Mouse (Mus musculus) adrenal gland, postnatal 36 days (tissue): Measurements from ENCODE around the gene Thap12. TPM values are rescaled to one million over a fixed set of nuclear protein-coding genes. Genes with fewer than 3 reads are reported as not detected.

Experiments used
- DNase-seq, 2 experiments: peaks; one replicate each; pipeline ENCODE4 v3.0.0; 2021; ENCODE audit warnings: mixed read lengths in 1 of 2
- long read RNA-seq, 2 experiments: library from polyadenylated mRNA; stranded (forward); transcript quantifications; one replicate each; pipeline ENCODE4 v2.0.0; 2021; ENCODE audit warnings: borderline sequencing depth in 2 of 2
- total RNA-seq, 2 experiments: library from RNA; stranded (reverse); gene quantifications; 2 replicates each; pipeline ENCODE4 v1.2.3; 2021

Thap12 gene
- 10 to 100 TPM; 67.2 to 72.9 TPM for total RNA-seq
- long read RNA-seq, experiment 1, transcript Thap12-201 (5 exons, 3,723 nt) = major isoform, 21 of 42 reads
- long read RNA-seq, experiment 1, partial matches to known transcripts = 18 of 42 reads
- long read RNA-seq, experiment 1, other reads (novel, unspliced or antisense) = 1 of 42 reads
- long read RNA-seq, experiment 2, transcript Thap12-201 (5 exons, 3,723 nt) = major isoform, 10 of 12 reads
- long read RNA-seq, experiment 2, partial matches to known transcripts = 1 of 12 reads
- long read RNA-seq, experiment 2, other reads (novel, unspliced or antisense) = 0 of 12 reads

GRCm38 (mm10) chr7:98702283-98703240, at the start of gene Thap12:
Gene Thap12, plus strand, starts transcription at chr7:98703103.
- peak; percentile 99 for DNase-seq

DNA sequence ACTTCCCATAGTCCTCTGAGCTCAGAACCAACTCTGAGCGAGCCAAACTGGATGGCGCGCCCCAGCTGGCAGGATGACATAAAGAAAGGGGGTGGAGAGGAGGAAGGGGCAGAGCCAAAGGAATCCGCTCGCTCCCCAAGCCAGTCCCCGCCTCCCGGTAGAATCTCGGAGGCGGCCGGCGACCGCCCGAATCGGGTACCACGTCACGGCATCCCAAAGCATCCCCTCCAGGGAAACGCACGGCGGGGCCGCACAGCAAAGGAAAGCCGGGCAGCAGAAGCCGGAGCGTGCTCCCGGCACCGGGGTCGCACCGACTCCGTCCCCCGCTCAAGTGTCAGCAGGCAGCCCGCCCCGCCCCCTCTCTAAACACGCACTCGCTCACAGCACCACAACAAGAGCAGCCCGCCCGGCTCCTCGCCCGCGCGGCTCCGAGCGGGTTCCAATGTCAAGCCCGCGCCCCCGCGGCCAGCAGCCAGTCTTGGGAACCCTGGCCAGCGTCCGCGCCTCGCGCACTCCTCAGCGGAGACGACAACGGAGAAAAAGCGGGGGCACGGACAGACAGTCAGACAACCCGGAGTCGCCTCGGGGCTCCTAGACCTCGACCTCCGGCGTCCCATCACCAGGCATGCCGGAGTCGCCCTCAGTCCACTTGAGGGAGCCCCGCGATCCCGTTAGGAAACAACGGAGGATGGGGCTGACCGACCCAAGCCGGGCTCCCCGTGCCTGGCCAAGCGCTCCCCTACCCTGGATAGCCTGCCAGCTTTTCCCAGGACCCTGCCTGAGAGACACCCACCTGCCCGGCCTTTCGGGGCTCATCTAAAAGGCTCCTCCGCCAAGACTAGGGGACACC, 47.0 kb upstream of the Thap12 start:
- peak; percentile 87 for DNase-seq

GRCm38 (mm10) chr7:98656531-98657221, 46.2 kb upstream of the Thap12 start, which contains the start of gene Emsy:
Gene Emsy, minus strand, starts transcription at chr7:98656783.
- DNase-seq = peak; percentile 92 to 94

GRCm38 (mm10) chr7:98665166-98665565, 37.7 kb upstream of the Thap12 start:
- DNase-seq = no peak

DNA sequence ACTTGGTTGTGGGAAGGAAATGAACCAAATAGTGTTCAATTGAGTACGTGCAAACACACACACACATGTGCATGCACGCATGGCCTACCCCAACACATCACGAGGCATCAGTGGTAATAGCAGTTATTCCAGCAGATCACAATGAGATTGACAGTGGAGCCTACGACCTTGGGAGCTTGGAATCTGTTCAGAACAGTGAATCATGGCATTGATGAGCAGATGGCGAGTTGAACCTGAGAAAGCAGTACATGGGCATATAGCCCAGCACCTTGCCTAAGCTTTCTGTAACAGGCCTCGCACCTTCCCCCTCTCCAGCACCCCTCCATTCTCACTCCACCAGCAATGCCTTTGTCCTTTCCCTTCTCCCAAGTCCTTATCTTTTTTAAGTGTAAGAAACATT, 37.2 kb upstream of the Thap12 start:
- DNase-seq = peak; percentile 54 to 55

GRCm38 (mm10) chr7:98667956-98668746, 34.8 kb upstream of the Thap12 start:
- no peak for DNase-seq

GRCm38 (mm10) chr7:98670831-98671230, 32.1 kb upstream of the Thap12 start:
- DNase-seq = no peak

GRCm38 (mm10) chr7:98671416-98671815, 31.5 kb upstream of the Thap12 start:
- no peak for DNase-seq

- peak in 1 of 2 experiments; percentile 13 for DNase-seq
Measured at GRCm38 (mm10) chr7:98672241-98672955, 30.5 kb upstream of the Thap12 start.

GRCm38 (mm10) chr7:98674344-98674743, 28.6 kb upstream of the Thap12 start:
- DNase-seq = no peak

GRCm38 (mm10) chr7:98677511-98677910, 25.4 kb upstream of the Thap12 start:
- DNase-seq = no peak

DNA sequence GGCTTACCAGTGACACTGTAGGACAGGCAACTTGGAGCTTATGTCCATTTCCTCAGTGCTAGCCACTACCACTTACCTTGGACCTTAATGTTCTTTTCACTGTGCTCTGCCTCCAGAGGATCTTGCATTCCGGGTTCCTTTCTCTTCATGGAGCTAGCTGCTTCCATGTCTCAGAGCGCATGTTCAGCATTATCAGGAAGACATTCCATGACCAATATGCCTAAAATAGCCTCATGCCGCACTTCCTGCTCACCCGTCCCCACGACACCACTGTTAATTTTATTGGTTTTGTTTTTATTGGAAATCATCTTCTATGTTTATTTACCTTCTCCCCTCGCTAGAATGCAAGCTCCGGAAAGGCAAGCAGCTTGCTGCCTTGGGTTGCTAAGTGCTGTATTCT, 24.5 kb upstream of the Thap12 start:
- no peak for DNase-seq

DNA sequence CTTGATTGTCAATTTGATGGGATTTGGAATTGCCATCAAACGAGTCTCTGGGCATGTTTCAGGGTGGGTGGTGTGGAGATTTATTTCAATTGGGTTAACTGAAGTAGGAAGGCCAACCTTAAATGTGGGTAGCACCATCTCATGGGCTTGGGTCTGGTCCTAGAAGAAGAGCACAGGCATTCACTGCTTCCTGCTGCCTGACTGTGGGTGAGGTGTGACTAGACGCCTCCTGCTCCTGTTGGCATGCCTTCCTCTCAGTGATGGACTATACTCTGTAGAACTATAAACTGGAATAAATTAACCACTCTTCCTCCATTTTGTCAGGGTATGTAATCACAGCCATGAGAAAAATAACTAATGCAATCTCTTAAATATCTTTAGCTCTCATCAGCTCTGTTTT, 22.2 kb upstream of the Thap12 start:
- DNase-seq = no peak

DNA sequence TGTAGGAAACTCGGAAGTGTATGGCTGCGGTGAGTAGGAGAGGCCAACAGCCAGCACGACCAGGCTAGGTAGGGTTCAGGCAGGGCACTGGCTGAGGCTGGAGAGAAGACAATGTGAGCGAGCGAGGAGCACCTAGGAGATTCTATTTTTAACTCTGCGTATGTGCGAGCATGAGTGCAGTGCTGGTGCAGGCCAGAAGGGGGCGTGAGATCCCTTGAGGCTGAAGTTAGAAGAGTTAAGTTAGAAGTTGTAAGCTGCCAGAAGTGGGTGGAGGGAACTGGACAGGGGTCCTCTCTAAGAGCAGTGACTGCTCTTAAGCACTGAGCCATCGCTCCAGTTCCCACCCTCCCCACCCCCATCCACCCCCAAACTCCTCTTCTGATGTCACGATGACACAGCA, 20.1 kb upstream of the Thap12 start:
- no peak for DNase-seq

DNA sequence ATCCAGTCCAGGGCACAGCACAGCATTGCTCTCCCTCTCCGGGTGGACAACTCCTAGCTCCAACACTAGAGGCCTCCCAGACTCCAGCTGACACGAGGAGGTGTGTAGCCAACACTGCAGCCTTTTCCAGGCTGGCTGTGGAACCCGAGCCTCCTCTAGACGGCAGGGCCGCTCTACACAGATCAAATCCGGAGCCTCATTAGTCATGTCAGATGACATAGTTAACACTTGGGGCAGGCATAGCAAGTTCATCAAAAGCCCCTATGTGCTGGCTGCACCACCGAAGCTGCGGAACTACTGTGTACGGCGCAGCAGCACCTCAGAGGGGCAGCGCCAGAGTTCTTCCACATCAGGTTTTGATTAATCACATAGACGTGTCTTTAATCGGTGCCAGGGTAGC, 17.0 kb upstream of the Thap12 start:
- DNase-seq = no peak

- DNase-seq = no peak
Measured at GRCm38 (mm10) chr7:98690126-98690525, 12.8 kb upstream of the Thap12 start.

DNA sequence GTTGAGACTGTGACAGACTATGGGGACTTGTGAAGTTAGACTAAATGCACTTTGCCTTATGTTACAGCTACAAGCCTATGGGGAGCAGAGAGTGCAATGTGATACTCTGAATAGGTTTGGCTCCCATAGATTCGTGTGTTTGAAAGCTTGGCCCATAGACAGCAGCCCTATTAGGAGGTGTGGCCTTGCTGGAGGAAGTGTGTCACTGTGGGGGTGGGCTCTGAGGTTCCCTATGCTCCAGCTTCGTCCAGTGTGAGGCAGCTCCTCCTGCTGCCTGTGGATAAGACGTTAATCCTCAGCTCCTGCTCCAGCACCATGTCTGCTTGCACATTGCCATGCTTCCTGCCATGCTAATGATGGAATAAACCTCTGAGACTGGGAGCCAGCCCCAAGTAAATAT, 12.1 kb upstream of the Thap12 start:
- DNase-seq = no peak

- DNase-seq = peak in 1 of 2 experiments; percentile 35
Measured at GRCm38 (mm10) chr7:98692761-98693546, 9.9 kb upstream of the Thap12 start.

DNA sequence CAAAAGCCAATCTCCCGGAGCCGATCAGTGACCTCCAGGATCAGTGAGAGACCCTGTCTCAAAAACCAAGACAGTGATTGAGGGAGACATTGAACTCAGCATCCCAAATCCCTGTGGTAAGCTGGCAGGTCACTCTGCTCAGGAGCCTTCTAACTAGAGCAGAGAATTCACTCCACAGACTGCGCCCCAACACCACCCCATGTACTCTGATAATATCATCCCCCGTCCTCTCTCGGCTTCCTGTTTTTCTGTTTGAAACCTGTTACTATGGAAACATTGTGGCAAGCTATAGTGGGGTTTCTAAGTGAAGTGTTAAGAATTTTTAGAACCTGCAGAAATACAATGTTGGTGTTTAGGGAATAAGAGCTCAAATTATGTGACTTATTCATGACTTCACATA, 8.9 kb upstream of the Thap12 start:
- DNase-seq = no peak
